8 mouse cellular contexts compared by ENCODE assay signal in genomic region chr11:55459850-55460558, GRCm38 (mm10). TPM values are rescaled to one million over a fixed set of nuclear protein-coding genes. Genes with fewer than 3 reads are reported as not detected.
DNase-seq lines count a peak whose midpoint lies in the region; ATAC-seq and TF ChIP-seq lines count a peak whose summit lies in the region.

No protein-coding gene starts in this region.

- peak overlapping the region; percentile 96 for H3K4me3 ChIP-seq in testis, adult 2 months (ENCODE audit: control insufficient read depth, low read depth, low read length)
- peak overlapping the region; percentile 87 for H3K4me3 ChIP-seq in liver, embryonic 12.5 days

- no peak for TF ChIP-seq POLR2A in testis, adult 2 months (IDR thresholded peaks at IDR 0.05; ENCODE audit: control insufficient read depth, low read depth, low read length)

- H3K4me2 ChIP-seq in liver, embryonic 12.5 days: peak overlapping the region; percentile 95

- H3K36me3 ChIP-seq in testis, adult 2 months (ENCODE audit: control insufficient read depth, insufficient read depth, low read length): no peaks in the 10 kb centered on the region
- H3K36me3 ChIP-seq in liver, embryonic 12.5 days: peaks cover under 1% of the 10 kb centered on the region

- 29% methylated on average over 3 of the region's 3 CpGs for WGBS in liver, embryonic 12.5 days (ENCODE audit: insufficient replicate concordance)

- no peaks in the 10 kb centered on the region for H3K27me3 ChIP-seq in testis, adult 2 months (ENCODE audit: control insufficient read depth, insufficient read depth, low read length)
- H3K27me3 ChIP-seq in liver, embryonic 12.5 days (replicated peaks): no peaks in the 10 kb centered on the region

- H3K9ac ChIP-seq in liver, embryonic 12.5 days: peak overlapping the region; percentile 88

- H3K9me3 ChIP-seq in liver, embryonic 12.5 days (replicated peaks): no peaks in the 10 kb centered on the region

- H3K4me1 ChIP-seq in testis, adult 2 months (ENCODE audit: control insufficient read depth, insufficient read depth, low read length): peaks cover 17% of the 10 kb centered on the region
- peaks cover 42% of the 10 kb centered on the region for H3K4me1 ChIP-seq in liver, embryonic 12.5 days

- ATAC-seq in liver, embryonic 12.5 days: no peak

- peak; percentile 42 for DNase-seq in cerebellum, adult 9-10 months
- DNase-seq in cerebellum, adult 11 months: no peak
- no peak for DNase-seq in testis, postnatal 10 days (ENCODE audit: low spot score)
- DNase-seq in right cerebral cortex, postnatal 4 days: no peak
- no peak for DNase-seq in testis, postnatal 14 days (ENCODE audit: low spot score)
- DNase-seq in layer of hippocampus, adult 9-10 months (ENCODE audit: low spot score): no peak

- peak overlapping the region; percentile 83; the same call in 1 of the 2 replicates for H3K27ac ChIP-seq in testis, adult 2 months (ENCODE audit: control insufficient read depth, insufficient read depth, low read depth, low read length)
- H3K27ac ChIP-seq in liver, embryonic 12.5 days: peak overlapping the region; percentile 84

- TF ChIP-seq CTCF in testis, adult 2 months (IDR thresholded peaks at IDR 0.05; ENCODE audit: control insufficient read depth, insufficient read depth, insufficient replicate concordance, low read depth, low read length): no peak

RNA-seq across cellular contexts. Expression of gene Atox1, which starts 1.0 kb away (rescaled TPM):
- polyA plus RNA-seq in testis, adult 2 months (2012; rRNA removed): 142 and 164 TPM in 2 replicates
- 203 and 210 TPM in 2 replicates for polyA plus RNA-seq in liver, embryonic 12.5 days (2016; fragmentation: Nextera tagmentation; extraction: Ambion mirVana)

RNA-seq across cellular contexts. Expression of gene G3bp1, which starts 9.5 kb away (rescaled TPM):
- polyA plus RNA-seq in testis, adult 2 months (2012; rRNA removed): 10.0 and 10.7 TPM in 2 replicates
- polyA plus RNA-seq in liver, embryonic 12.5 days (2016; fragmentation: Nextera tagmentation; extraction: Ambion mirVana): 136 TPM in 2 replicates

RNA-seq across cellular contexts. Expression of gene Sparc, which starts 37.0 kb away (rescaled TPM):
- 374 and 406 TPM in 2 replicates for polyA plus RNA-seq in testis, adult 2 months (2012; rRNA removed)
- 167 and 173 TPM in 2 replicates for polyA plus RNA-seq in liver, embryonic 12.5 days (2016; fragmentation: Nextera tagmentation; extraction: Ambion mirVana)

Comparison
In these comparisons a context has a peak if more than half of its experiments do, and no peak if none do; other contexts are left out.
1. RNA of gene G3bp1, which starts 9.5 kb away (polyA plus RNA-seq): 136 TPM in liver, embryonic 12.5 days; 10.0 to 10.7 TPM in testis, adult 2 months; every median in the first group is over 10 times any median in the second.